Mouse (Mus musculus) kidney, adult 2 months (tissue): ENCODE measurements around the gene Ncor2. TPM values are rescaled to one million over a fixed set of nuclear protein-coding genes. Genes with fewer than 3 reads are reported as not detected.

Experiments used
- DNase-seq: peaks from one replicate; pipeline ENCODE4 v3.0.0; 2021
- H3K27ac ChIP-seq: fragments of 200-500 bp; 2 replicates; pipeline ENCODE4 v1.5.1; 2012; ENCODE audit warnings: low read depth, low read length, control low read depth, inconsistent platforms; ENCODE audit not compliant: insufficient read depth
- H3K27me3 ChIP-seq: fragments of 200-500 bp; replicated peaks from 2 replicates; pipeline ENCODE4 v1.6.1; 2012; ENCODE audit warnings: mild to moderate bottlenecking, moderate library complexity, low read length, inconsistent platforms; ENCODE audit not compliant: control insufficient read depth, insufficient read depth
- H3K36me3 ChIP-seq: fragments of 200-500 bp; 2 replicates; pipeline ENCODE4 v1.6.1; 2012; ENCODE audit warnings: mild to moderate bottlenecking, moderate library complexity, low read length, inconsistent platforms; ENCODE audit not compliant: control insufficient read depth, insufficient read depth
- H3K4me1 ChIP-seq: fragments of 200-500 bp; 2 replicates; pipeline ENCODE4 v1.6.1; 2011; ENCODE audit warnings: low read length; ENCODE audit not compliant: control insufficient read depth, insufficient read depth
- H3K4me3 ChIP-seq: fragments of 200-500 bp; 2 replicates; pipeline ENCODE4 v1.5.1; 2011; ENCODE audit warnings: mild to moderate bottlenecking, low read depth, low read length, control low read depth; ENCODE audit not compliant: insufficient read depth
- CTCF ChIP-seq: fragments of 200-500 bp; conservative IDR thresholded peaks from 2 replicates; pipeline ENCODE4 v1.5.1; 2011; ENCODE audit warnings: low read depth, mild to moderate bottlenecking, control low read depth, low read length, moderate library complexity, mixed read lengths; ENCODE audit not compliant: insufficient read depth, insufficient read length
- POLR2A ChIP-seq: fragments of 200-500 bp; IDR thresholded peaks from one replicate; pipeline ENCODE4 v1.6.1; 2011; ENCODE audit warnings: low read depth, low read length, control low read depth
- WGBS: fragments of 180-500 bp; shearing (Covaris S2); methylation state at CpG from one replicate; pipeline ENCODE4 v1.1.7; 2018; 5-methylcytosine and 5-hydroxymethylcytosine counted together
- polyA plus RNA-seq: library from polyadenylated mRNA; depleted of rRNA; stranded (reverse); fragments of >200 nt; gene quantifications from 2 replicates; pipeline ENCODE4 v1.2.3, GENCODE M21; 2012

The Ncor2 gene
- polyA plus RNA-seq, 1 experiment, result 38.8 TPM

GRCm38 (mm10) chr5:125132566-125133260 lies 46.3 kb downstream of the Ncor2 start:
- Histone ChIP-seq H3K36me3 (no peaks in the 10 kb centered on the region), H3K4me3 (no peak overlapping the region), H3K27me3 (no peaks in the 10 kb centered on the region), H3K4me1 (peaks cover 50% of the 10 kb centered on the region), H3K27ac (no peak overlapping the region)
- DNase-seq, result peak; percentile 60
- TF ChIP-seq CTCF (no peak), POLR2A (no peak)
- WGBS, result 65% methylated on average over 13 of the region's 13 CpGs

- Histone ChIP-seq H3K36me3 (no peaks in the 10 kb centered on the region), H3K27ac (no peak overlapping the region), H3K4me3 (no peak overlapping the region), H3K4me1 (peaks cover 51% of the 10 kb centered on the region), H3K27me3 (no peaks in the 10 kb centered on the region)
- TF ChIP-seq POLR2A, result no peak
- no peak for TF ChIP-seq CTCF
- no peak for DNase-seq
- WGBS, result 93% methylated on average over 2 of the region's 2 CpGs
These were observed 47.0 kb downstream of the Ncor2 start for GRCm38 (mm10) chr5:125132069-125132468.

GRCm38 (mm10) chr5:125130406-125130805 lies 48.6 kb downstream of the Ncor2 start:
- peaks cover 50% of the 10 kb centered on the region for H3K4me1 ChIP-seq
- TF ChIP-seq POLR2A (no peak), CTCF (no peak)
- no peaks in the 10 kb centered on the region for H3K36me3 ChIP-seq
- no peak overlapping the region for H3K27ac ChIP-seq
- H3K27me3 ChIP-seq, result no peaks in the 10 kb centered on the region
- no peak for DNase-seq
- 83% methylated on average over 3 of the region's 3 CpGs for WGBS
- no peak overlapping the region for H3K4me3 ChIP-seq

GRCm38 (mm10) chr5:125128939-125129385 lies 50.1 kb downstream of the Ncor2 start:
- Histone ChIP-seq H3K27ac (no peak overlapping the region), H3K27me3 (no peaks in the 10 kb centered on the region), H3K4me3 (no peak overlapping the region), H3K4me1 (peaks cover 40% of the 10 kb centered on the region), H3K36me3 (no peaks in the 10 kb centered on the region)
- 29% methylated on average over 14 of the region's 14 CpGs for WGBS
- TF ChIP-seq POLR2A (no peak), CTCF (no peak)
- DNase-seq, result peak; percentile 68

- H3K36me3 ChIP-seq, result no peaks in the 10 kb centered on the region
- no peak overlapping the region for H3K4me3 ChIP-seq
- WGBS, result 94% methylated on average over 1 of the region's 1 CpGs
- H3K27ac ChIP-seq, result no peak overlapping the region
- peaks cover 43% of the 10 kb centered on the region for H3K4me1 ChIP-seq
- no peak for DNase-seq
- no peaks in the 10 kb centered on the region for H3K27me3 ChIP-seq
- TF ChIP-seq CTCF, result no peak
- no peak for TF ChIP-seq POLR2A
These were observed 51.1 kb downstream of the Ncor2 start for GRCm38 (mm10) chr5:125127920-125128319.

GRCm38 (mm10) chr5:125127426-125127825 lies 51.6 kb downstream of the Ncor2 start:
- Histone ChIP-seq H3K36me3 (no peaks in the 10 kb centered on the region), H3K4me1 (peaks cover 43% of the 10 kb centered on the region), H3K27ac (no peak overlapping the region), H3K4me3 (no peak overlapping the region), H3K27me3 (no peaks in the 10 kb centered on the region)
- TF ChIP-seq CTCF (no peak), POLR2A (no peak)
- WGBS, result 72% methylated on average over 4 of the region's 4 CpGs
- DNase-seq, result peak; percentile 59

- TF ChIP-seq POLR2A, result no peak
- no peak for TF ChIP-seq CTCF
- DNase-seq, result peak; percentile 54
- no peaks in the 10 kb centered on the region for H3K36me3 ChIP-seq
- no peaks in the 10 kb centered on the region for H3K27me3 ChIP-seq
- WGBS, result 48% methylated on average over 4 of the region's 4 CpGs
- no peak overlapping the region for H3K4me3 ChIP-seq
- peak overlapping the region; percentile 25 for H3K27ac ChIP-seq
- peaks cover 43% of the 10 kb centered on the region for H3K4me1 ChIP-seq
These were observed 53.0 kb downstream of the Ncor2 start for GRCm38 (mm10) chr5:125125966-125126464.

- Histone ChIP-seq H3K36me3 (no peaks in the 10 kb centered on the region), H3K4me3 (no peak overlapping the region), H3K27ac (peak overlapping the region; percentile 30), H3K4me1 (peaks cover 40% of the 10 kb centered on the region), H3K27me3 (no peaks in the 10 kb centered on the region)
- peak; percentile 58 for DNase-seq
- no peak for TF ChIP-seq CTCF
- TF ChIP-seq POLR2A, result no peak
- 30% methylated on average over 3 of the region's 3 CpGs for WGBS
These were observed 53.8 kb downstream of the Ncor2 start for GRCm38 (mm10) chr5:125125219-125125618.
